Mouse (Mus musculus) C2C12 (cell line): ENCODE results near the gene Ndufaf3.

Source experiments
- CTCF ChIP-seq: IDR thresholded peaks from one replicate; pipeline ENCODE4 v1.5.1; 2011; ENCODE audit not compliant: control insufficient read depth, insufficient read depth, insufficient read length
- MAX ChIP-seq: IDR thresholded peaks from one replicate; pipeline ENCODE4 v1.6.1; 2011; ENCODE audit warnings: mild to moderate bottlenecking, control low read depth
- USF1 ChIP-seq: IDR thresholded peaks from one replicate; pipeline ENCODE4 v1.6.1; 2011; ENCODE audit warnings: low read depth, mild to moderate bottlenecking, control low read depth, moderate library complexity

GRCm38 (mm10) chr9:108521604-108522003 is 45.6 kb downstream of the Ndufaf3 start:
- TF ChIP-seq CTCF (no peak), MAX (no peak), USF1 (no peak)
